Mouse (Mus musculus) midbrain, postnatal 0 days (tissue): ENCODE results near the gene Chd6. TPM values are rescaled to one million over a fixed set of nuclear protein-coding genes. Genes with fewer than 3 reads are reported as not detected.

Source experiments
- ATAC-seq: fragments of 200-750 bp; cut with Nextera tagmentation; 2 replicates; pipeline ENCODE4 v1.8.0; 2017; ENCODE audit warnings: moderate number of reproducible peaks, mild to moderate bottlenecking, moderate TSS enrichment, moderate library complexity; ENCODE audit not compliant: low FRiP score
- DNase-seq: peaks from one replicate; pipeline ENCODE4 v3.0.0-alpha.2; 2015; ENCODE audit warnings: low spot score
- H3K27ac ChIP-seq: fragments of 300-500 bp; sonication (generic); 2 replicates; pipeline ENCODE4 v1.5.1; 2014; ENCODE audit warnings: low read depth, mild to moderate bottlenecking, low read length, mixed read lengths
- H3K27me3 ChIP-seq: fragments of 300-500 bp; sonication (generic); 2 replicates; pipeline ENCODE4 v1.6.1; 2014; ENCODE audit warnings: low read length, control low read depth, mixed read lengths; ENCODE audit not compliant: insufficient read depth
- H3K36me3 ChIP-seq: fragments of 300-500 bp; sonication (generic); 2 replicates; pipeline ENCODE4 v1.6.1; 2014; ENCODE audit warnings: low read length, control low read depth, mixed read lengths; ENCODE audit not compliant: insufficient read depth
- H3K4me1 ChIP-seq: fragments of 300-500 bp; sonication (generic); 2 replicates; pipeline ENCODE4 v1.6.1; 2014; ENCODE audit warnings: mild to moderate bottlenecking, control low read depth, antibody characterized with exemption, low read length, mixed read lengths; ENCODE audit not compliant: insufficient read depth
- H3K4me2 ChIP-seq: fragments of 300-500 bp; sonication (generic); 2 replicates; pipeline ENCODE4 v1.6.1; 2014; ENCODE audit warnings: low read depth, mild to moderate bottlenecking, low read length, mixed read lengths; ENCODE audit not compliant: poor library complexity, severe bottlenecking
- H3K4me3 ChIP-seq: fragments of 300-500 bp; sonication (generic); 2 replicates; pipeline ENCODE4 v1.5.1; 2014; ENCODE audit warnings: low read depth, mild to moderate bottlenecking, low read length, moderate library complexity
- H3K9ac ChIP-seq: fragments of 300-500 bp; sonication (generic); replicated peaks from 2 replicates; pipeline ENCODE4 v1.6.1; 2014; ENCODE audit warnings: mild to moderate bottlenecking, low read length, moderate library complexity, mixed read lengths; ENCODE audit not compliant: poor library complexity, severe bottlenecking
- H3K9me3 ChIP-seq: fragments of 300-500 bp; sonication (generic); 2 replicates; pipeline ENCODE4 v1.6.1; 2016; ENCODE audit warnings: low read length, control low read depth
- CTCF ChIP-seq: IDR thresholded peaks from 2 replicates; pipeline ENCODE4 v1.5.1; 2016; ENCODE audit warnings: antibody characterized with exemption, mild to moderate bottlenecking
- WGBS: fragments of 180-500 bp; shearing (Covaris S2); extraction: QIAGEN DNeasy Blood & Tissue Kit; methylation state at CpG from one replicate; pipeline ENCODE4 v1.1.7; 2014; 5-methylcytosine and 5-hydroxymethylcytosine counted together
- polyA plus RNA-seq: library from polyadenylated mRNA; unstranded; fragments of >200 nt; fragmentation: Nextera tagmentation; extraction: Ambion mirVana; gene quantifications from 2 replicates; pipeline ENCODE4 v1.2.1, GENCODE M21; 2015
- total RNA-seq: library from RNA; depleted of rRNA; stranded (reverse); fragments of >200 nt; gene quantifications from 2 replicates; pipeline ENCODE4 v1.2.3, GENCODE M21; 2014

Chd6 gene
- total and polyA plus RNA-seq, 2 experiments from 2014 or later = 26.6 to 58.3 TPM

DNA sequence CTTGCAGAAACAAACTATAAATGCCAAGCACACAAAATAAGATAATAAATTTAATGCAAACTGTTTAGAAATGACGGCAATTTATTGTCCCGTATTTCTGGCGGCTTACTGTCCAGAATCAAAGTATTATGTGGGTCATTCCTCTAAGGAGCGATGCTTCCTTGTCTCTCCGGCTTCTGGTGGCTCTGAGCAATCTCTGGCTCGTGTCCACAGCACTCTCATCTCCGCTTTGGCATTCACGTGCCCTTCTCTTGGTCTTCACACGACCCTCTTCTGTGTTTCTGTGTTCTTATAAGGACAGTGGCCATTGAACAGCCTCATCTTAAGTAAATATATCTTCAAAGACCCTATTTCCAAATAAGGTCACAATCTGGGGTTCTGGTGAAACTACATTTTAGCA lies 194.2 kb downstream of the Chd6 start:
- Histone ChIP-seq H3K4me1 (0 out of 2 replicates have a peak, but pooled peaks cover 5% of the 10 kb centered on the region), H3K27me3 (peaks cover 31% of the 10 kb centered on the region), H3K36me3 (no peaks in the 10 kb centered on the region), H3K27ac (no peak overlapping the region), H3K9ac (no peak overlapping the region), H3K4me3 (no peak overlapping the region), H3K9me3 (no peaks in the 10 kb centered on the region), H3K4me2 (no peak overlapping the region)
- ATAC-seq (no peak), DNase-seq (no peak)
- WGBS = 88% methylated on average over 9 of the region's 9 CpGs
- no peak for TF ChIP-seq CTCF

- 2% methylated on average over 39 of the region's 46 CpGs for WGBS
- H3K4me2 ChIP-seq = peak within 1 kb of the TSS; percentile 59
- peak; percentile 28; the same call in 1 of the 2 replicates for ATAC-seq
Measured at GRCm38 (mm10) chr2:160912231-160912671, 196.6 kb downstream of the Chd6 start, which contains the start of gene Emilin3. Emilin3 (minus strand) TSS chr2:160912328.

DNA sequence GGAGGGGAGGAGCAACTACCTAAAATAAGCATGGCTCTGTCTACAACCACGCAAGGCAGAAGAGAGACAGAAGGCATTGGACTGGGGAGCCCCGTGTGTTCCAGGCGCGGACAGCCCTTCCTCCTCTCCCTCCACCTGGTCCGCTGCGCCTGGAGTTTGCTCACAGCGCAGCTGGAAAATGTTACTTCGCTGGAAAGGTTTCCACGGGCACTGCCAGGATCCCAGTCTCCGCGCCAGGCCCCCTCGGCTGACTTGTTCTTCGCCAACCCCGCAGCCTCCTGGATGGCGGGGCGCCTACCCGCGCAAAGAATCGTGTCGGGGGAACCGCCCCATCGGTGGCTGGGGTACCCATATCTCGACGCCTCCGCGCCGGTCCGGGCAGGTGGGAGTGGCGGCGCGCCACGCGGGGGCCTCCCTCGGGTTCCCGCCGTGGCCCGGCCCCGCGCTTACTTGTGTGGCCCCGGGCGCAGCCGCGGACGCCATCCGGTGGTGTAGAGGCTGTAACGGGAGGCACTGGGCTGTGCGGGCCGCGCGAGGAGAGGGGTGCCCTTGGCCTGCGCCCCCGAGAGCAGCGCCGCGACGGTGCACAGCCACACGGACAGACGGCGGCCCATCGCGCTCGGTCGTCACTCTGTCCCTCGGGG lies 197.2 kb downstream of the Chd6 start:
- TF ChIP-seq CTCF = no peak
- H3K4me1 ChIP-seq = 0 out of 2 replicates have a peak, but pooled peaks cover 5% of the 10 kb centered on the region
- no peak for DNase-seq

More at GRCm38 (mm10) chr2:160912231-160912671, 196.6 kb downstream of the Chd6 start, which contains the start of gene Emilin3:
- H3K36me3 ChIP-seq = no peaks in the 10 kb centered on the region
- no peak for DNase-seq
- H3K9me3 ChIP-seq = no peaks in the 10 kb centered on the region
- H3K27ac ChIP-seq = no peak within 1 kb of the TSS
- H3K4me1 ChIP-seq = 0 out of 2 replicates have a peak, but pooled peaks cover 5% of the 10 kb centered on the region
- peak within 1 kb of the TSS; percentile 36 for H3K4me3 ChIP-seq
- H3K27me3 ChIP-seq = peaks cover 31% of the 10 kb centered on the region
- no peak for TF ChIP-seq CTCF
- H3K9ac ChIP-seq = peak within 1 kb of the TSS; percentile 48

DNA sequence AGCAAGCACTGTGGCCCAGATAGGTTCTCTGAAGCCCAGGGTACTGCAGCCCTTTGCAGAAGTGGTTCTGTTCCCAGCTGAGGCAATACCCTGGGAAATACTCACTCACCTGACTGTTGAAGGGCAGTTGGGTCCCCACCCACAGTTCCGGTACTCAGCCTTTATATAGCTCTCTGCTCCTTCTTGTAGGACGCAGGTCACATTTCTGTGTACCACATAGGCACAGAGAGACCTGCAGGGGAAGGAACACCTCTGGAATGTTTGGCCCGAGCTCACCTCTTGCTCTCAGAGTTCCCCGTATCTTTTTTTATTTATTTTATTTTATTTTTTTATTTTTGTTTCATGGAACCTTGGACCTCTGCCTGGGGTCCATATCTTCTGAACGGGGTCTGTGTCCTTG lies 198.2 kb downstream of the Chd6 start:
- no peak for DNase-seq
- 95% methylated on average over 5 of the region's 5 CpGs for WGBS

More for the DNA sequence above, 197.2 kb downstream of the Chd6 start:
- Histone ChIP-seq H3K27me3 (peaks cover 31% of the 10 kb centered on the region), H3K4me2 (peak overlapping the region; percentile 59), H3K9ac (peak overlapping the region; percentile 48), H3K36me3 (no peaks in the 10 kb centered on the region), H3K9me3 (no peaks in the 10 kb centered on the region), H3K27ac (no peak overlapping the region), H3K4me3 (peak overlapping the region; percentile 36)
- ATAC-seq = peak; percentile 50; the same call in 1 of the 2 replicates
- WGBS = 2% methylated on average over 48 of the region's 64 CpGs

GRCm38 (mm10) chr2:160908607-160909006 lies 200.3 kb downstream of the Chd6 start:
- H3K9me3 ChIP-seq = no peaks in the 10 kb centered on the region
- H3K9ac ChIP-seq = no peak overlapping the region
- H3K27me3 ChIP-seq = peaks cover 31% of the 10 kb centered on the region
- no peaks in the 10 kb centered on the region for H3K36me3 ChIP-seq
- no peak for DNase-seq
- no peak overlapping the region for H3K4me2 ChIP-seq
- H3K4me3 ChIP-seq = no peak overlapping the region
- 0 out of 2 replicates have a peak, but pooled peaks cover 5% of the 10 kb centered on the region for H3K4me1 ChIP-seq
- ATAC-seq = no peak
- TF ChIP-seq CTCF = no peak
- 67% methylated on average over 18 of the region's 18 CpGs for WGBS
- no peak overlapping the region for H3K27ac ChIP-seq

More for the DNA sequence above, 198.2 kb downstream of the Chd6 start:
- H3K4me3 ChIP-seq = no peak overlapping the region
- no peaks in the 10 kb centered on the region for H3K9me3 ChIP-seq
- ATAC-seq = no peak
- peaks cover 31% of the 10 kb centered on the region for H3K27me3 ChIP-seq
- no peak overlapping the region for H3K4me2 ChIP-seq
- no peak overlapping the region for H3K27ac ChIP-seq
- 0 out of 2 replicates have a peak, but pooled peaks cover 5% of the 10 kb centered on the region for H3K4me1 ChIP-seq
- TF ChIP-seq CTCF = no peak
- H3K9ac ChIP-seq = no peak overlapping the region
- no peaks in the 10 kb centered on the region for H3K36me3 ChIP-seq

GRCm38 (mm10) chr2:160906101-160906500 lies 202.8 kb downstream of the Chd6 start:
- Histone ChIP-seq H3K4me2 (no peak overlapping the region), H3K27me3 (peaks cover 14% of the 10 kb centered on the region), H3K27ac (no peak overlapping the region), H3K9me3 (no peaks in the 10 kb centered on the region), H3K9ac (no peak overlapping the region), H3K4me1 (no peaks in the 10 kb centered on the region), H3K4me3 (no peak overlapping the region), H3K36me3 (no peaks in the 10 kb centered on the region)
- DNase-seq = peak; percentile 42
- WGBS = 78% methylated on average over 5 of the region's 5 CpGs
- TF ChIP-seq CTCF = no peak
- ATAC-seq = no peak
